Mouse (Mus musculus): ENCODE results near the gene Apbb1. TPM values are rescaled to one million over a fixed set of nuclear protein-coding genes. Genes with fewer than 3 reads are reported as not detected.

Apbb1 gene
- polyA plus RNA-seq, 1 experiment = 35.4 TPM

GRCm38 (mm10) chr7:105572949-105573348, 8.5 kb downstream of the Apbb1 start:
- DNase-seq = no peak
- TF ChIP-seq CTCF (conservative IDR thresholded peaks at IDR 0.05; ENCODE audit: insufficient read depth, insufficient read length, low read depth, low read length) (no peak), POLR2A (IDR thresholded peaks at IDR 0.05; ENCODE audit: low read depth, low read length) (no peak)
- H3K4me1 ChIP-seq (ENCODE audit: control insufficient read depth, insufficient read depth, low read length) = no peaks in the 10 kb centered on the region
- no peak overlapping the region for H3K27ac ChIP-seq (ENCODE audit: insufficient read depth, low read depth, low read length)
- WGBS = 95% methylated on average over 8 of the region's 8 CpGs
- no peaks in the 10 kb centered on the region for H3K36me3 ChIP-seq (ENCODE audit: control insufficient read depth, insufficient read depth, low read length)
- H3K4me3 ChIP-seq (ENCODE audit: insufficient read depth, low read depth, low read length) = no peak overlapping the region
- no peaks in the 10 kb centered on the region for H3K27me3 ChIP-seq (replicated peaks; ENCODE audit: control insufficient read depth, insufficient read depth, low read length)

- no peaks in the 10 kb centered on the region for H3K4me1 ChIP-seq (ENCODE audit: control insufficient read depth, insufficient read depth, low read length)
- DNase-seq = no peak
- 89% methylated on average over 4 of the region's 4 CpGs for WGBS
- TF ChIP-seq POLR2A (IDR thresholded peaks at IDR 0.05; ENCODE audit: low read depth, low read length) (no peak), CTCF (conservative IDR thresholded peaks at IDR 0.05; ENCODE audit: insufficient read depth, insufficient read length, low read depth, low read length) (no peak)
- H3K36me3 ChIP-seq (ENCODE audit: control insufficient read depth, insufficient read depth, low read length) = no peaks in the 10 kb centered on the region
- no peaks in the 10 kb centered on the region for H3K27me3 ChIP-seq (replicated peaks; ENCODE audit: control insufficient read depth, insufficient read depth, low read length)
- no peak overlapping the region for H3K27ac ChIP-seq (ENCODE audit: insufficient read depth, low read depth, low read length)
- H3K4me3 ChIP-seq (ENCODE audit: insufficient read depth, low read depth, low read length) = no peak overlapping the region
Observed at GRCm38 (mm10) chr7:105570756-105571155, 10.7 kb downstream of the Apbb1 start.

- Histone ChIP-seq H3K27ac (ENCODE audit: insufficient read depth, low read depth, low read length) (no peak overlapping the region), H3K27me3 (replicated peaks; ENCODE audit: control insufficient read depth, insufficient read depth, low read length) (no peaks in the 10 kb centered on the region), H3K4me3 (ENCODE audit: insufficient read depth, low read depth, low read length) (no peak overlapping the region), H3K4me1 (ENCODE audit: control insufficient read depth, insufficient read depth, low read length) (no peaks in the 10 kb centered on the region), H3K36me3 (ENCODE audit: control insufficient read depth, insufficient read depth, low read length) (no peaks in the 10 kb centered on the region)
- 50% methylated on average over 12 of the region's 12 CpGs for WGBS
- no peak for TF ChIP-seq POLR2A (IDR thresholded peaks at IDR 0.05; ENCODE audit: low read depth, low read length)
- no peak for TF ChIP-seq CTCF (conservative IDR thresholded peaks at IDR 0.05; ENCODE audit: insufficient read depth, insufficient read length, low read depth, low read length)
- DNase-seq = no peak
Observed at GRCm38 (mm10) chr7:105569512-105570496, 11.6 kb downstream of the Apbb1 start.

- no peak for TF ChIP-seq POLR2A (IDR thresholded peaks at IDR 0.05; ENCODE audit: low read depth, low read length)
- TF ChIP-seq CTCF (conservative IDR thresholded peaks at IDR 0.05; ENCODE audit: insufficient read depth, insufficient read length, low read depth, low read length) = no peak
- 29% methylated on average over 6 of the region's 6 CpGs for WGBS
Observed at GRCm38 (mm10) chr7:105568988-105569471, 12.4 kb downstream of the Apbb1 start.

GRCm38 (mm10) chr7:105568583-105568982, 12.9 kb downstream of the Apbb1 start:
- Histone ChIP-seq H3K4me1 (ENCODE audit: control insufficient read depth, insufficient read depth, low read length) (no peaks in the 10 kb centered on the region), H3K36me3 (ENCODE audit: control insufficient read depth, insufficient read depth, low read length) (no peaks in the 10 kb centered on the region), H3K27ac (ENCODE audit: insufficient read depth, low read depth, low read length) (no peak overlapping the region), H3K4me3 (ENCODE audit: insufficient read depth, low read depth, low read length) (no peak overlapping the region), H3K27me3 (replicated peaks; ENCODE audit: control insufficient read depth, insufficient read depth, low read length) (no peaks in the 10 kb centered on the region)
- no peak for TF ChIP-seq POLR2A (IDR thresholded peaks at IDR 0.05; ENCODE audit: low read depth, low read length)
- no peak for TF ChIP-seq CTCF (conservative IDR thresholded peaks at IDR 0.05; ENCODE audit: insufficient read depth, insufficient read length, low read depth, low read length)
- WGBS = 61% methylated on average over 7 of the region's 7 CpGs
- DNase-seq = no peak

More at GRCm38 (mm10) chr7:105568988-105569471, 12.4 kb downstream of the Apbb1 start:
- H3K36me3 ChIP-seq (ENCODE audit: control insufficient read depth, insufficient read depth, low read length) = no peaks in the 10 kb centered on the region
- H3K4me1 ChIP-seq (ENCODE audit: control insufficient read depth, insufficient read depth, low read length) = no peaks in the 10 kb centered on the region
- H3K4me3 ChIP-seq (ENCODE audit: insufficient read depth, low read depth, low read length) = no peak overlapping the region
- peak; percentile 52 for DNase-seq
- H3K27ac ChIP-seq (ENCODE audit: insufficient read depth, low read depth, low read length) = no peak overlapping the region
- H3K27me3 ChIP-seq (replicated peaks; ENCODE audit: control insufficient read depth, insufficient read depth, low read length) = no peaks in the 10 kb centered on the region

- no peak for DNase-seq
- Histone ChIP-seq H3K4me3 (ENCODE audit: insufficient read depth, low read depth, low read length) (no peak overlapping the region), H3K36me3 (ENCODE audit: control insufficient read depth, insufficient read depth, low read length) (no peaks in the 10 kb centered on the region), H3K4me1 (ENCODE audit: control insufficient read depth, insufficient read depth, low read length) (no peaks in the 10 kb centered on the region), H3K27me3 (replicated peaks; ENCODE audit: control insufficient read depth, insufficient read depth, low read length) (no peaks in the 10 kb centered on the region), H3K27ac (ENCODE audit: insufficient read depth, low read depth, low read length) (no peak overlapping the region)
- no peak for TF ChIP-seq CTCF (conservative IDR thresholded peaks at IDR 0.05; ENCODE audit: insufficient read depth, insufficient read length, low read depth, low read length)
- WGBS = 90% methylated on average over 17 of the region's 17 CpGs
Observed at GRCm38 (mm10) chr7:105565071-105565836, 16.2 kb downstream of the Apbb1 start.

- WGBS = 81% methylated on average over 3 of the region's 3 CpGs
- TF ChIP-seq POLR2A (IDR thresholded peaks at IDR 0.05; ENCODE audit: low read depth, low read length) (no peak), CTCF (conservative IDR thresholded peaks at IDR 0.05; ENCODE audit: insufficient read depth, insufficient read length, low read depth, low read length) (no peak)
- H3K36me3 ChIP-seq (ENCODE audit: control insufficient read depth, insufficient read depth, low read length) = no peaks in the 10 kb centered on the region
Observed at GRCm38 (mm10) chr7:105563367-105563766, 18.1 kb downstream of the Apbb1 start.

More at GRCm38 (mm10) chr7:105563367-105563766, 18.1 kb downstream of the Apbb1 start:
- no peak overlapping the region for H3K27ac ChIP-seq (ENCODE audit: insufficient read depth, low read depth, low read length)
- DNase-seq = no peak
- H3K27me3 ChIP-seq (replicated peaks; ENCODE audit: control insufficient read depth, insufficient read depth, low read length) = no peaks in the 10 kb centered on the region
- H3K4me1 ChIP-seq (ENCODE audit: control insufficient read depth, insufficient read depth, low read length) = no peaks in the 10 kb centered on the region
- H3K4me3 ChIP-seq (ENCODE audit: insufficient read depth, low read depth, low read length) = no peak overlapping the region
